Mouse (Mus musculus) CD4-positive, CD25-positive, alpha-beta regulatory T cell, adult 2 months (primary cell): ENCODE measurements around the gene Hsd11b1.

Experiments used
- DNase-seq: peaks from one replicate; pipeline ENCODE4 v3.0.0-alpha.2; 2012; ENCODE audit warnings: low read depth, low spot score

Hsd11b1 gene

DNA sequence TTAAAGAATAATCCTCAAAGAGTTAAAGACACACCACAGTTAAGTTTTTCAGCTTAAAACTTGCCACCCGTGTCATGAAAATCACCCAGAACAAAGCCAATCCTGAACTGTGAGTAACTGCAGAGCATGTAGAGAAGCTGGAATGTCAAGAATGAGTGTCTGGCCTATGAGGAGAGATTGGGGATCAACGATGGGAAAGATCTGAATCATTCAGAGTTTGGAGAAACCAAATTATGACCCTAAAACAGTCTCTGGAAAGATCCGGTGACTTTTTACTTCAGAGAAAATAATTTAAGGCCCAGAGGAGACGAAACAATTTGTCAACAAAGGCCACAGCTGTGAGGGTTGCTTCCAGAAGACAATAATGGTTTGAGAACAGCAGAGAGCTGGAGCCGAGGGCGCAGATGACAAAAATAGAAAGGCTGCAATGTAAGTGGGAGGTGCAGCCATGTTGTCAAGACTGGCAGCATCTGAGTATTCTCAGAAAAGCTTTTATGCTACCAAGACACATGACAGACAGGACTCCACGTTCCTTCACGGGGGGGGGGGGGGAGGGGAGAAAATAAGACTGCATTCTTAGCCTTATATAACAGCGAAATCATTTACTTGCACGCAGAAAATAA lies 20.2 kb downstream of the Hsd11b1 start:
- no peak for DNase-seq

GRCm38 (mm10) chr1:193242863-193243262 lies 21.0 kb downstream of the Hsd11b1 start:
- no peak for DNase-seq

GRCm38 (mm10) chr1:193242238-193242637 lies 21.6 kb downstream of the Hsd11b1 start:
- DNase-seq = no peak

GRCm38 (mm10) chr1:193241436-193241835 lies 22.4 kb downstream of the Hsd11b1 start:
- no peak for DNase-seq

GRCm38 (mm10) chr1:193238426-193238825 lies 25.4 kb downstream of the Hsd11b1 start:
- no peak for DNase-seq

DNA sequence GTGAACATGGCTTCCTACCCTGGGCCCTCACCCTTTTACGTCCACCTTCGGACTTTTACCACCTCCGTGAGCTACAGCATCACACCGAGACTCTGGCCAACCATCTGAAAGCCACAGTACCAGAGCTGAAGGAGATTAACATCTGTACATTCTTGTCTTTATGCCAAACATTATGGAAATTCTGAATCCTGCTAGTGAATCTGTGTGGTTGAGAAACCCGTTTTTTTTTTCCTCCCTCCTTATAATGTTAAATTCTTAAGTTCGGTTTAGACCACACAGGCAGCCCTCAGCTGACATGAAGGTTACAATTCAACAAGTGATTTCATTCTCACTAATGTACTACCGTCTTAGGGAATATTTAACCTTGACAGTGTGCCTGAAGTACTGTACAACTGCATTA lies 28.9 kb downstream of the Hsd11b1 start:
- no peak for DNase-seq

DNA sequence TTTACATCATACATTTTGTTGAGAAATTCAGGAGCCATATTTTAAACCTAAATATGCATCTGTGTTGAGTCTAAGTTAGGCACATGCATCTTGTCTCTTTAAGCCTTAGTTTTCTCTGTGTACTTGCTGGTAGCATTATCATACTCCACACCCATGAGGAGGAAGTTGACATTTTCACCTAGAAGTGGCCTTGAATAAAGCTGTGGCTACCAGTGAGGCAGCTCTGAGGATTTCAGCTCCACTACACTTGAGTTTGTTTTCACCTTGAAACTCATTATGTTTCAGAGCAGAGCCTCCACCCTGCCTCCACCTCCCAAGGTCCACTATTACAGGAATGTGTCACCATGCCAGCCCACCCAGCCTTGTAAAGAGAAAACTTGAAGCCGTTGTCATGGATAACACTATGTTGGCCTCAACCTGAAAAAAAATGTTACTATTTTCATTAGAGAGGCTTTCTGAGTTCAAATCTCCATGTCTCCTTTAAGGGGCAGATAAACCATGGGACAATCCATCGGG lies 29.7 kb downstream of the Hsd11b1 start:
- DNase-seq = no peak

GRCm38 (mm10) chr1:193232732-193233131 lies 31.1 kb downstream of the Hsd11b1 start:
- no peak for DNase-seq

GRCm38 (mm10) chr1:193230935-193231334 lies 32.9 kb downstream of the Hsd11b1 start:
- peak; percentile 53 for DNase-seq

GRCm38 (mm10) chr1:193230531-193230930 lies 33.3 kb downstream of the Hsd11b1 start:
- DNase-seq = no peak

DNA sequence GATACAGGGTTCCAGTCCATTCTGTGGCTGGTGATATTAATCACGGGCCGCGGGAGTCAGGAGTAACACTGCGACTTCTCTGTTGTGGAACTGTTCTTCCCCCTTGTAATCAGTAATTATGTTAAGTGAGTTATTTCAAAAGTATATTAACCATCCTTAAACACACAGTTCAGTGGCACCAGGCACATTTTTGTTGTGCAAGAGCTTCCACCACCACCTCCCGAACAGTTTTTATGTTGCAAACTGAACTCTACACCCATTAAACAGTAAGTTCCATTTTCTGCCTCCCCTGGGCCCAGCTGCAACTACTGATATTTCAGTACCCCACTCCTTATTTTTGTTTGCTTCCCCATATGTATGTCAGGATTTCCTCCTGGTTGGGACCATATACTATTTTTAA lies 34.3 kb downstream of the Hsd11b1 start:
- DNase-seq = no peak

GRCm38 (mm10) chr1:193227537-193227936 lies 36.3 kb downstream of the Hsd11b1 start:
- no peak for DNase-seq

DNA sequence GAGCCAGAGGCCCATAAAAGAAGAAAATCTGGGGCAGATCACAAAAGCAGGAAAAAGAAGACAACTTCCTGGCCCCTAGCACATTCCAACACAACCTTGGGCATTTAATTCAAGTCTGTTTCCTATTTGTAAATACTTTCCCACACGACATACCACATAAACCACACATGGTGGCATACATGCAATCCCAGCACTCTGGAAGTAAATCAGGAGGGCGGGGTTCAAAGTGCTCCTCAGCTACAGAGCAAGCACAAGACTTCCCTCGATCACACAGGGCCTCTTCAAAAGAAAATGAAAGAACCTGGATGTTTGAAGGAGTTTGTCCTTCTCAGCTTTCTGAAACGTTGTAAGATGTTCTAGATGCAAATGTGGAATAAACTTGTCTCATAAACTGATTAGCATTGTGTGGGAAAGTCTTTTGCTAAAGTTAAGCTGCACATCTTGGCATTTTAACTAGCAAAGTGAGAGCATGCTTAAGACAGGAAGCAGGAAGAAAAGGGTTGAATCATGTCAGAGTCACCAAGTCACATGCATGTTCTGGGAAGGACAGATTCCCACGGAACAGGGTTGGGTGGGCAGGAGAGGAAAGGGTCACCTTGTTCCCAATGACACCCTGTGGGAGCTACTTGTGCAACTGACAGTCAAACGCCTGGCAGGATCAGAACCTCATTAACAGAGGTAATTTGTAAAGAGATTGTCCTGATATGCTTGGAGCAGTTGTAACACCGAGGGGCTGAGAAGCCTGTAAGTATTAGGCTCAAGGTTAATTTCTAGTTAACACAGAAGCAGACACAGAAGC lies 37.0 kb downstream of the Hsd11b1 start:
- peak; percentile 24 for DNase-seq

- DNase-seq = peak; percentile 66
These were observed 37.8 kb downstream of the Hsd11b1 start for GRCm38 (mm10) chr1:193226114-193226513.

DNA sequence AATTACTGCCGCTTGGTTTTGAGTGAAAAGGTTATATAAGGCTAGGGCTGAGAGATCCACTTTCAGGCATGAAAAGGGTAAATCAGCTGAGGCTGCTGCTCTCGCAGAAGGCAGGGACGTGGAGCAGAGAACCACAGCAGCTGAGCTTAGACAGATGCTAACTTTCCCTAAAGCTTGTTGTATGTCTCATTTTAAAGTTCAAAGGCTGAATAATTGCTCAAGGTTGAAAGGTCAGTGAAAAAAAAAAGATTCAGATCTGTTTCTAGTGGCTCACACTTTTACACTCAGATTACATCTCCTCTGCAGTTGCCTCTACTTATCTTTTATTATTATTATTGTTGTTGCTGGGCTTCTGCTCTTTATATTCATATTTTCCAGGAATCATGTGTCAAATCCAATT lies 38.3 kb downstream of the Hsd11b1 start:
- peak; percentile 41 for DNase-seq

GRCm38 (mm10) chr1:193220408-193220807 lies 43.5 kb downstream of the Hsd11b1 start:
- no peak for DNase-seq

GRCm38 (mm10) chr1:193216000-193216399 lies 47.9 kb downstream of the Hsd11b1 start:
- DNase-seq = no peak

DNA sequence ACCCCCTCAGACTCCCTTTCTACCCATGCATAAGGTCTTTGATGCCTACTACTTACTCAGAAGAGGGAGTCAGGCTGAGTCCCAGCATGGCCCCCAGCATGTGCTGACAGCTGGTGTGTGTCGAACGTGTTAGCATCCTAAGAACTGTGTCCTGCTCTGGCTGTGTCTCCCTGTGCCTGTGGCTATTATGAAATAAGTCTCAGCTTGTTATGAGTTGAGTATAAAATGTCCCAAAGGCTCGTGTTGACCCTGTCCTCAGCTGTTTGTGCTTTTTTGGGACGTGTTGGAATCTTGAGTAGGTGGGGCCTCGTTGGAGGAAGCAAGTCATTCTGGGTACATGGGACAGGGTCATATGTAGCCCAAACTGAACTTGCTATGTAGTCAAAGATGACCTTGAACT lies 49.8 kb downstream of the Hsd11b1 start:
- no peak for DNase-seq

- no peak for DNase-seq
These were observed 52.5 kb downstream of the Hsd11b1 start for GRCm38 (mm10) chr1:193211371-193211770.

- DNase-seq = peak; percentile 88
These were observed 55.7 kb downstream of the Hsd11b1 start for GRCm38 (mm10) chr1:193208178-193208577.

DNA sequence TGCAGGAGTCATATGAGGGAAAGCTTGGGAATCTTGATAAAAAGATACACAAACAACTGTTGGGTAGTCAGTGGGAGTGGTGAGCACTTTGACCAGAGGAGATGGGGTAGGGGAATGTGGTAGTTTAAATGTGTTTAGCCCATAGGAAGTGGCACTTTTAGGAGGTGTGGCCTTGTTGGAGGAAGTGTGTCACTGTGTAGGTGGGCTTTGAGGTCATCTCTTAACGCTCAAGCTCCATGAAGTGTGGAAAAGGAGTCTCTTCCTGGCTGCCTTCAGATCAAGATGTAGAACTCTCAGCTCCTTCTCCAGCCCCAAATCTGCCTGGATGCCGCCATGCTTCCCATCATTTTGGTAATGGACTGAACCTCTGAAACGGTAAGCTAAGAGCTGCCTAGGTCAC lies 56.4 kb downstream of the Hsd11b1 start, which contains the start of gene Lamb3:
Gene Lamb3, plus strand, starts transcription at position 197 of the 400 bp plus-strand sequence.
- peak; percentile 56 for DNase-seq

- no peak for DNase-seq
These were observed 58.4 kb downstream of the Hsd11b1 start for GRCm38 (mm10) chr1:193205431-193205830.

GRCm38 (mm10) chr1:193203821-193204220 lies 60.1 kb downstream of the Hsd11b1 start:
- no peak for DNase-seq
